Mouse (Mus musculus): Measurements from ENCODE around the gene Dnmt3a. TPM values are rescaled to one million over a fixed set of nuclear protein-coding genes. Genes with fewer than 3 reads are reported as not detected.
A peak's percentile ranks its signal among the peaks of the same experiment; 100 is the strongest.

Gene Dnmt3a
- polyA plus RNA-seq (2015; fragmentation: Nextera tagmentation; extraction: Ambion mirVana), result 116 and 134 TPM in 2 replicates

GRCm38 (mm10) chr12:3805852-3806251, at the start of gene Dnmt3a:
Gene Dnmt3a (plus strand): TSS chr12:3806007.
- WGBS, result 18% methylated on average over 4 of the region's 4 CpGs
- no peaks in the 10 kb centered on the region for H3K9me3 ChIP-seq (replicated peaks)
- H3K27ac ChIP-seq (replicated peaks), result peak within 1 kb of the TSS; percentile 96
- H3K27me3 ChIP-seq (replicated peaks), result no peaks in the 10 kb centered on the region
- peak; percentile 16; the same call in 1 of the 2 replicates for ATAC-seq (ENCODE audit: low FRiP score)
- H3K4me3 ChIP-seq (replicated peaks), result peak within 1 kb of the TSS; percentile 83
- no peaks in the 10 kb centered on the region for H3K36me3 ChIP-seq
- peaks cover 36% of the 10 kb centered on the region for H3K4me1 ChIP-seq
- H3K9ac ChIP-seq (replicated peaks), result peak within 1 kb of the TSS; percentile 89
- peak within 1 kb of the TSS; percentile 82 for H3K4me2 ChIP-seq

DNA sequence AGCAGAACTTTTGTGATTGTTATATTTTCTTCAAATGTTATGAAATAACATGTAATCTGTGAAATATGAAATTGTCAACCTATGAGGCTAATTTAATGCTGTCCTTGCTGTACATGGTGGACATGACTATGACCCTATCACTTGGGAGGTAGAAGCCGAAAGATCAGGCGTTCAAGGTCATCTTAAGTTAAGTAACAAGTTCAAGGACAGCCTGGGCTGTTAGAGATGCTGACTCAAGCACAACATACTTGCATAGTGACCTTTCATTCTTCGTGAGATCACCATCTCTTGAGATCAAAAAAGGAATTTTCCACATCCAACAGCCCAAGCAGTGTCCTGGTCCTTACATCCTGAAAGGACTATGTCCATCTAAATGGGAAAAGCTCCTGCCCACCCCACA, 49.6 kb upstream of the Dnmt3a start:
- 96% methylated on average over 3 of the region's 3 CpGs for WGBS
- H3K4me3 ChIP-seq (replicated peaks), result no peak overlapping the region
- H3K9me3 ChIP-seq (replicated peaks), result no peaks in the 10 kb centered on the region
- peaks cover 3% of the 10 kb centered on the region for H3K36me3 ChIP-seq
- no peak overlapping the region for H3K27ac ChIP-seq (replicated peaks)
- H3K27me3 ChIP-seq (replicated peaks), result no peaks in the 10 kb centered on the region
- H3K9ac ChIP-seq (replicated peaks), result no peak overlapping the region
- no peak for ATAC-seq (ENCODE audit: low FRiP score)
- peaks cover 6% of the 10 kb centered on the region for H3K4me1 ChIP-seq
- H3K4me2 ChIP-seq, result no peak overlapping the region

GRCm38 (mm10) chr12:3758127-3758526, 47.7 kb upstream of the Dnmt3a start:
- H3K9me3 ChIP-seq (replicated peaks), result no peaks in the 10 kb centered on the region
- H3K36me3 ChIP-seq, result no peaks in the 10 kb centered on the region; the same call in 1 of the 2 replicates
- H3K27ac ChIP-seq (replicated peaks), result no peak overlapping the region
- no peak for ATAC-seq (ENCODE audit: low FRiP score)
- H3K4me3 ChIP-seq (replicated peaks), result no peak overlapping the region
- peaks cover 14% of the 10 kb centered on the region for H3K4me1 ChIP-seq
- H3K27me3 ChIP-seq (replicated peaks), result no peaks in the 10 kb centered on the region
- no peak overlapping the region for H3K9ac ChIP-seq (replicated peaks)
- WGBS, result 82% methylated on average over 3 of the region's 3 CpGs
- no peak overlapping the region for H3K4me2 ChIP-seq

GRCm38 (mm10) chr12:3759419-3759818, 46.4 kb upstream of the Dnmt3a start:
- H3K36me3 ChIP-seq, result no peaks in the 10 kb centered on the region; the same call in 1 of the 2 replicates
- H3K9ac ChIP-seq (replicated peaks), result no peak overlapping the region
- H3K4me2 ChIP-seq, result no peak overlapping the region
- no peaks in the 10 kb centered on the region for H3K27me3 ChIP-seq (replicated peaks)
- H3K4me1 ChIP-seq, result peaks cover 14% of the 10 kb centered on the region
- H3K9me3 ChIP-seq (replicated peaks), result no peaks in the 10 kb centered on the region
- WGBS, result 57% methylated on average over 4 of the region's 4 CpGs
- H3K4me3 ChIP-seq (replicated peaks), result no peak overlapping the region
- no peak for ATAC-seq (ENCODE audit: low FRiP score)
- H3K27ac ChIP-seq (replicated peaks), result no peak overlapping the region

DNA sequence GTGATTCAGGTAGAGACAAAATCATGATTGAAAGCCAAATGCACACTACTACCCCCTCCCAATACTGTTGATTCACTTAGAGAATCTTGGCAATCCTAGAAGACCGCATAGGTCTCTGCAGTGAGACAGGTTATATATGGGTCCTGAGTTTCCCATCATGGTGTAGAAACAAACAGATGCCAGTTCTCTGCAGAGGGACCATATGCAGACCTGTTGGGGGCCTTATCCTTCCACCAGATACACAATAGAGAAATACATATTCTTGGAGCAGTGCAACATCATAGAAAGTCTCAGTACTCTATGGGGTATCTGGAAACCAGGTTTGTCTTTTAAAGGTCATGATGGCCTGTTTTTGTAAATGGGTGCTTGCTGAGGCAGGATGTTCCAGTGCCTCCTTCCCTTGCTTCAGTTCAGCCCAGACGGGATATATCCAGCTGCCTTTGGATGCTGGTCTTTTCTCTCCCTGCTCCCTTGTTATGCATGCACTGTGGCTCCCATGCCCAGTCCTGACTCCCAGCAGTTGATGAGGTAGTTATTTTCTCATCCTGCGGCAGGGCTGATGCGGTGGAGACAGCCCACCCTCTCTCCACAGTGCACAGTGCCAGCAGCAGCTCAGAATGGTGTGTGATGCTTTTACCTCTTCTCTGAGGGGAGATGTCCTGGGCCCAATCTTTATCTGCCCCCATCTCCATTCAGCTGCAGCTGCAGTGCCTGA, 44.8 kb upstream of the Dnmt3a start:
- Histone ChIP-seq H3K27me3 (replicated peaks) (no peaks in the 10 kb centered on the region), H3K27ac (replicated peaks) (peak overlapping the region; percentile 73), H3K4me2 (no peak overlapping the region), H3K9ac (replicated peaks) (no peak overlapping the region), H3K4me1 (peaks cover 14% of the 10 kb centered on the region), H3K36me3 (no peaks in the 10 kb centered on the region; the same call in 1 of the 2 replicates), H3K9me3 (replicated peaks) (no peaks in the 10 kb centered on the region), H3K4me3 (replicated peaks) (no peak overlapping the region)
- WGBS, result 63% methylated on average over 4 of the region's 4 CpGs
- ATAC-seq (ENCODE audit: low FRiP score), result peak; percentile 80

GRCm38 (mm10) chr12:3761591-3762295, 44.1 kb upstream of the Dnmt3a start:
- H3K36me3 ChIP-seq, result no peaks in the 10 kb centered on the region
- H3K4me3 ChIP-seq (replicated peaks), result no peak overlapping the region
- H3K4me1 ChIP-seq, result peaks cover 14% of the 10 kb centered on the region
- H3K9me3 ChIP-seq (replicated peaks), result no peaks in the 10 kb centered on the region
- H3K27ac ChIP-seq (replicated peaks), result peak overlapping the region; percentile 73
- no peak overlapping the region for H3K9ac ChIP-seq (replicated peaks)
- ATAC-seq (ENCODE audit: low FRiP score), result peak; percentile 55; the same call in 1 of the 2 replicates
- 65% methylated on average over 6 of the region's 6 CpGs for WGBS
- no peaks in the 10 kb centered on the region for H3K27me3 ChIP-seq (replicated peaks)
- H3K4me2 ChIP-seq, result no peak overlapping the region

DNA sequence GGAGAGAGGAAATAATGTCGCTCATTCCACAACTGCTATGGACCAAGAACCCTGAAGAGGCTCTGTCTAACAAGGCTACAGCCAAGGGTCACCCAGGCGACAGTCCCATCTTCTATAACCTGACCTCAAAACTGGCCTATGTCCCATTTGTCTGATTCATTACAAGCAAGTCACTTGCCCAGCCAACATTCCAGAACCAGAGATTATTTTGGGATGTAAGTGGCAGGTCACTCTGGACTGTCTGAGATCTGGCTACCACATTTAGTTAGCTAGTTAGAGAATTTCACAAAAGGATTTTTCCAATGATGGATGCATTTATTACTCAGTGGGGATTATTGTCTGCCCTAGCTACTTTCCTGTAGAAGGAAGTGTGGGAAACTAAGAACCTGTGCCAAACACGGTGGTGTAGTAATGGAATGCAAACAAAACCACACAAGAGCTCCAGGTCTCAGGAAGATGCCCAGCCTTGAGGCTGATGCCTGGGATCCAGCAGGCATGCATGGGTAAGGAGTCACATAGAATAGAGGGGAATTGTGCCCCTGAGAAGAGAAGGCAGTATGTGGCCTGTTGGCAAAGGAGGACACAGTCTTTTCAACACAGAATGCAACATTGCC, 41.5 kb upstream of the Dnmt3a start:
- ATAC-seq (ENCODE audit: low FRiP score), result no peak

GRCm38 (mm10) chr12:3767360-3767759, 38.4 kb upstream of the Dnmt3a start:
- WGBS, result 43% methylated on average over 8 of the region's 8 CpGs

More for the DNA sequence above, 41.5 kb upstream of the Dnmt3a start:
- Histone ChIP-seq H3K27me3 (replicated peaks) (no peaks in the 10 kb centered on the region), H3K36me3 (no peaks in the 10 kb centered on the region), H3K27ac (replicated peaks) (no peak overlapping the region), H3K4me3 (replicated peaks) (no peak overlapping the region), H3K4me1 (peaks cover 14% of the 10 kb centered on the region), H3K4me2 (no peak overlapping the region), H3K9me3 (replicated peaks) (no peaks in the 10 kb centered on the region), H3K9ac (replicated peaks) (no peak overlapping the region)
- WGBS, result 84% methylated on average over 3 of the region's 3 CpGs

GRCm38 (mm10) chr12:3768391-3768790, 37.4 kb upstream of the Dnmt3a start:
- H3K4me2 ChIP-seq, result no peak overlapping the region
- WGBS, result 91% methylated on average over 4 of the region's 4 CpGs
- no peaks in the 10 kb centered on the region for H3K27me3 ChIP-seq (replicated peaks)
- no peak overlapping the region for H3K4me3 ChIP-seq (replicated peaks)
- H3K9ac ChIP-seq (replicated peaks), result no peak overlapping the region
- no peak overlapping the region for H3K27ac ChIP-seq (replicated peaks)
- no peak for ATAC-seq (ENCODE audit: low FRiP score)
- peaks cover 10% of the 10 kb centered on the region for H3K36me3 ChIP-seq
- H3K4me1 ChIP-seq, result no peaks in the 10 kb centered on the region
- no peaks in the 10 kb centered on the region for H3K9me3 ChIP-seq (replicated peaks)

More at GRCm38 (mm10) chr12:3767360-3767759, 38.4 kb upstream of the Dnmt3a start:
- no peaks in the 10 kb centered on the region for H3K27me3 ChIP-seq (replicated peaks)
- no peak for ATAC-seq (ENCODE audit: low FRiP score)
- H3K36me3 ChIP-seq, result no peaks in the 10 kb centered on the region
- H3K9ac ChIP-seq (replicated peaks), result no peak overlapping the region
- no peak overlapping the region for H3K4me2 ChIP-seq
- H3K9me3 ChIP-seq (replicated peaks), result no peaks in the 10 kb centered on the region
- no peak overlapping the region for H3K4me3 ChIP-seq (replicated peaks)
- no peaks in the 10 kb centered on the region for H3K4me1 ChIP-seq
- H3K27ac ChIP-seq (replicated peaks), result no peak overlapping the region

- Histone ChIP-seq H3K9me3 (replicated peaks) (no peaks in the 10 kb centered on the region), H3K36me3 (peaks cover 22% of the 10 kb centered on the region), H3K27ac (replicated peaks) (no peak overlapping the region), H3K4me1 (no peaks in the 10 kb centered on the region), H3K9ac (replicated peaks) (no peak overlapping the region), H3K4me3 (replicated peaks) (no peak overlapping the region), H3K27me3 (replicated peaks) (no peaks in the 10 kb centered on the region), H3K4me2 (no peak overlapping the region)
- 73% methylated on average over 2 of the region's 2 CpGs for WGBS
- ATAC-seq (ENCODE audit: low FRiP score), result no peak
Measured at GRCm38 (mm10) chr12:3770546-3770945, 35.3 kb upstream of the Dnmt3a start.

- ATAC-seq (ENCODE audit: low FRiP score), result no peak
- Histone ChIP-seq H3K4me2 (no peak overlapping the region), H3K27ac (replicated peaks) (no peak overlapping the region), H3K27me3 (replicated peaks) (no peaks in the 10 kb centered on the region), H3K9me3 (replicated peaks) (no peaks in the 10 kb centered on the region), H3K9ac (replicated peaks) (no peak overlapping the region), H3K4me3 (replicated peaks) (no peak overlapping the region), H3K36me3 (peaks cover 22% of the 10 kb centered on the region), H3K4me1 (no peaks in the 10 kb centered on the region)
- 87% methylated on average over 2 of the region's 2 CpGs for WGBS
Measured at GRCm38 (mm10) chr12:3771080-3771479, 34.7 kb upstream of the Dnmt3a start.

All from neural tube, embryonic 15.5 days (tissue).